Mouse (Mus musculus): ENCODE measurements around the gene Cklf. TPM values are rescaled to one million over a fixed set of nuclear protein-coding genes. Genes with fewer than 3 reads are reported as not detected.

Cklf gene
- total RNA-seq, 1 experiment = 42.7 TPM

DNA sequence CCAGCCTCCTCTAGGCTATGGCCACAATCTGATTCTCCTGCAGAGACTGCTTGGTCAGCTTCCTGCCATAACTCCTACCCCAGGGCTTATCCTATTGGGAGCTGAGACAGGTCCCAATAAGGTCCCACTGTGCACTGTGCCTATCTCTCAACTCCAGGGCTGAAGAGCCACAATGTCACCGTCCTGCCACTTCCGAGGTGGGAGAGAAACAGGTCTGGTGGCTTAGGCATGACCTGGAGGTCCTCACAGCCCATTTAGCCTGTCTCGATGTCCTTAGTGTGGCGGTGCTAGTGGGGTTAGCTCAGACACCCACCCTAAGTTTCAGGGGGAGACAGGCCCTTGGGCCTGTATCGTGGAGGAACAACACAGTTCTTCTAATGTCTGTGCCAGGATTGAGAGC is 33.1 kb upstream of the Cklf start:
- in situ Hi-C loops (cut with MboI; ENCODE audit: low sequenced_read_pairs in 2 of 2, unreplicated experiment in 2 of 2) = no loop called here
- Histone ChIP-seq H3K9me3 (ENCODE audit: control insufficient read depth, insufficient read depth, low read depth, low read length) (no peaks in the 10 kb centered on the region), H3K4me1 (ENCODE audit: control insufficient read depth in 2 of 2, insufficient read depth in 2 of 2, low read length in 2 of 2, poor library complexity in 1 of 2) (no peaks in the 10 kb centered on the region; a peak in 1 of 4 replicates), H3K4me3 (ENCODE audit: insufficient read depth in 1 of 2, low read depth in 1 of 2, low read length in 2 of 2, poor library complexity in 1 of 2, severe bottlenecking in 1 of 2) (no peak overlapping the region), H3K27ac (ENCODE audit: insufficient read depth, low read depth, low read length, poor library complexity, severe bottlenecking) (no peak overlapping the region), H3K9ac (ENCODE audit: insufficient read depth, low read depth, low read length, poor library complexity, severe bottlenecking) (no peak overlapping the region), H3K36me3 (ENCODE audit: control insufficient read depth, insufficient read depth, low read length, poor library complexity, severe bottlenecking) (no peaks in the 10 kb centered on the region)
- no peak for DNase-seq (ENCODE audit: low read depth, low spot score)
- TF ChIP-seq CHD2 (IDR thresholded peaks at IDR 0.05; ENCODE audit: low read depth, low read length) = no peak
- TF ChIP-seq HCFC1 (IDR thresholded peaks at IDR 0.05; ENCODE audit: borderline replicate concordance, insufficient read depth, low read length) = no peak
- TF ChIP-seq ZNF384 (IDR thresholded peaks at IDR 0.05; ENCODE audit: low read depth, low read length) = no peak
- TF ChIP-seq MAFK (IDR thresholded peaks at IDR 0.05; ENCODE audit: insufficient read depth, low read depth, low read length) = no peak
- no peak for TF ChIP-seq ZC3H11A (IDR thresholded peaks at IDR 0.05; ENCODE audit: borderline replicate concordance, low read depth, low read length)

DNA sequence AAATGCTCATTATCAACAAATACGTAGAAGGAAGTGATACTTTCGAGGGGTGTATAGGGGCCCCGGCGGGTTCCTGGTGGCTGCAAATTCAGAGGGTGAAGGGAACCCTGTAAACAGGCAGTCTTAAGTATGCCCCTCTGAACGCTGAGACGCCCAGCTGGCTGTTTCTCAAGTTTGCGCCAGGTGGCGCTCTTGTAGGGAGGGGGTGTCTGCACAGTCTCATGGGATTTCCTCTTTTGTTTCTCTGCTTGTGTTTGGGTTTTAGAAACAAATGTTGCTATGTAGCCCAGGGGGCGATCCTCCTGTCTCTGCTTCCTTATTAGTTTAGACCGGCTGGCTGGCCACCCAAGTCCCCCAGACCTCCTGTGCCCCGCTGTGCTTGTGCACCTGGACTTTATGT is 31.6 kb upstream of the Cklf start:
- TF ChIP-seq MAFK (IDR thresholded peaks at IDR 0.05; ENCODE audit: insufficient read depth, low read depth, low read length) (no peak), ZC3H11A (IDR thresholded peaks at IDR 0.05; ENCODE audit: borderline replicate concordance, low read depth, low read length) (no peak)
- H3K4me3 ChIP-seq (ENCODE audit: insufficient read depth in 1 of 2, low read depth in 1 of 2, low read length in 2 of 2, poor library complexity in 1 of 2, severe bottlenecking in 1 of 2) = peak overlapping the region in 1 of 2 experiments; percentile 54; a peak in 2 of 4 replicates
- H3K4me1 ChIP-seq (ENCODE audit: control insufficient read depth in 2 of 2, insufficient read depth in 2 of 2, low read length in 2 of 2, poor library complexity in 1 of 2) = no peaks in the 10 kb centered on the region
- in situ Hi-C loops (cut with MboI; ENCODE audit: low sequenced_read_pairs in 2 of 2, unreplicated experiment in 2 of 2) = no loop called here
- H3K27ac ChIP-seq (ENCODE audit: insufficient read depth, low read depth, low read length, poor library complexity, severe bottlenecking) = no peak overlapping the region
- peak; percentile 72 for DNase-seq (ENCODE audit: low read depth, low spot score)
- no peak overlapping the region; the same call in 1 of the 2 replicates for H3K9ac ChIP-seq (ENCODE audit: insufficient read depth, low read depth, low read length, poor library complexity, severe bottlenecking)
- no peaks in the 10 kb centered on the region for H3K36me3 ChIP-seq (ENCODE audit: control insufficient read depth, insufficient read depth, low read length, poor library complexity, severe bottlenecking)
- no peaks in the 10 kb centered on the region for H3K9me3 ChIP-seq (ENCODE audit: control insufficient read depth, insufficient read depth, low read depth, low read length)

- H3K27ac ChIP-seq (ENCODE audit: insufficient read depth, low read depth, low read length, poor library complexity, severe bottlenecking) = no peak overlapping the region
- H3K36me3 ChIP-seq (ENCODE audit: control insufficient read depth, insufficient read depth, low read length, poor library complexity, severe bottlenecking) = no peaks in the 10 kb centered on the region
- TF ChIP-seq CHD2 (IDR thresholded peaks at IDR 0.05; ENCODE audit: low read depth, low read length) = no peak
- TF ChIP-seq ZC3H11A (IDR thresholded peaks at IDR 0.05; ENCODE audit: borderline replicate concordance, low read depth, low read length) = peak; percentile 48; the same call in 1 of the 2 replicates
- H3K4me1 ChIP-seq (ENCODE audit: control insufficient read depth in 2 of 2, insufficient read depth in 2 of 2, low read length in 2 of 2, poor library complexity in 1 of 2) = no peaks in the 10 kb centered on the region
- no peak overlapping the region for H3K9ac ChIP-seq (ENCODE audit: insufficient read depth, low read depth, low read length, poor library complexity, severe bottlenecking)
- H3K9me3 ChIP-seq (ENCODE audit: control insufficient read depth, insufficient read depth, low read depth, low read length) = no peaks in the 10 kb centered on the region
- DNase-seq (ENCODE audit: low read depth, low spot score) = peak; percentile 71
- no peak overlapping the region for H3K4me3 ChIP-seq (ENCODE audit: insufficient read depth in 1 of 2, low read depth in 1 of 2, low read length in 2 of 2, poor library complexity in 1 of 2, severe bottlenecking in 1 of 2)
- in situ Hi-C loops (cut with MboI; ENCODE audit: low sequenced_read_pairs in 2 of 2, unreplicated experiment in 2 of 2) = no loop called here
Measured at GRCm38 (mm10) chr8:104219806-104220205, 30.9 kb upstream of the Cklf start.

GRCm38 (mm10) chr8:104227048-104227447 is 23.6 kb upstream of the Cklf start:
- in situ Hi-C loops (cut with MboI; ENCODE audit: low sequenced_read_pairs in 2 of 2, unreplicated experiment in 2 of 2) = no loop called here
- Histone ChIP-seq H3K4me3 (ENCODE audit: insufficient read depth in 1 of 2, low read depth in 1 of 2, low read length in 2 of 2, poor library complexity in 1 of 2, severe bottlenecking in 1 of 2) (no peak overlapping the region), H3K27ac (ENCODE audit: insufficient read depth, low read depth, low read length, poor library complexity, severe bottlenecking) (no peak overlapping the region), H3K4me1 (ENCODE audit: control insufficient read depth in 2 of 2, insufficient read depth in 2 of 2, low read length in 2 of 2, poor library complexity in 1 of 2) (no peaks in the 10 kb centered on the region), H3K9ac (ENCODE audit: insufficient read depth, low read depth, low read length, poor library complexity, severe bottlenecking) (no peak overlapping the region), H3K9me3 (ENCODE audit: control insufficient read depth, insufficient read depth, low read depth, low read length) (no peaks in the 10 kb centered on the region), H3K36me3 (ENCODE audit: control insufficient read depth, insufficient read depth, low read length, poor library complexity, severe bottlenecking) (peaks cover 22% of the 10 kb centered on the region)
- TF ChIP-seq HCFC1 (IDR thresholded peaks at IDR 0.05; ENCODE audit: borderline replicate concordance, insufficient read depth, low read length) (no peak), MAFK (IDR thresholded peaks at IDR 0.05; ENCODE audit: insufficient read depth, low read depth, low read length) (no peak), ZC3H11A (IDR thresholded peaks at IDR 0.05; ENCODE audit: borderline replicate concordance, low read depth, low read length) (no peak), CHD2 (IDR thresholded peaks at IDR 0.05; ENCODE audit: low read depth, low read length) (no peak), ZNF384 (IDR thresholded peaks at IDR 0.05; ENCODE audit: low read depth, low read length) (no peak)
- DNase-seq (ENCODE audit: low read depth, low spot score) = no peak

DNA sequence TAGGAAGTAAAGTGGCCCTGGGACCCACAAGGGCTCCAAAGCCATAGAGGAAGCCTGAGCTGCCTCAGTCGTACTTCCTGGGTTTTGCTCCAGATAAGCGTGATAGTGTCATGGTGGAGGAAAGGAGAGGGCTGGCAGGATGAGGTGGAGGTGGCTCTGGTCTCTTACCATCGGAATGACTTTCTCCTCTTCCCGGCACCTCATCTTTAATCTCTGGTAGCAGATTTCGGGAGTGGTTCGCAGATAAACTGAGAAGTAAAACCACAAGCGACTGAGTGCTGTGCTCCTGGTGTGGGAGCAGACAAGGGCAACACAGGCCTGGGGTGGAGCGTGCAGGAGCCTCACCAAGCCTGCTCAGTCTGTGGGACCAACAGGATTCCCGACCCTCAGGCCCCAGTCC is 20.3 kb upstream of the Cklf start:
- no peak overlapping the region for H3K9ac ChIP-seq (ENCODE audit: insufficient read depth, low read depth, low read length, poor library complexity, severe bottlenecking)
- TF ChIP-seq ZNF384 (IDR thresholded peaks at IDR 0.05; ENCODE audit: low read depth, low read length) = no peak
- TF ChIP-seq MAFK (IDR thresholded peaks at IDR 0.05; ENCODE audit: insufficient read depth, low read depth, low read length) = no peak
- TF ChIP-seq ZC3H11A (IDR thresholded peaks at IDR 0.05; ENCODE audit: borderline replicate concordance, low read depth, low read length) = no peak
- TF ChIP-seq HCFC1 (IDR thresholded peaks at IDR 0.05; ENCODE audit: borderline replicate concordance, insufficient read depth, low read length) = no peak
- TF ChIP-seq CHD2 (IDR thresholded peaks at IDR 0.05; ENCODE audit: low read depth, low read length) = no peak
- no peak overlapping the region for H3K27ac ChIP-seq (ENCODE audit: insufficient read depth, low read depth, low read length, poor library complexity, severe bottlenecking)
- H3K4me3 ChIP-seq (ENCODE audit: insufficient read depth in 1 of 2, low read depth in 1 of 2, low read length in 2 of 2, poor library complexity in 1 of 2, severe bottlenecking in 1 of 2) = no peak overlapping the region
- peaks cover 25% of the 10 kb centered on the region for H3K36me3 ChIP-seq (ENCODE audit: control insufficient read depth, insufficient read depth, low read length, poor library complexity, severe bottlenecking)
- no peaks in the 10 kb centered on the region for H3K4me1 ChIP-seq (ENCODE audit: control insufficient read depth in 2 of 2, insufficient read depth in 2 of 2, low read length in 2 of 2, poor library complexity in 1 of 2)
- no peaks in the 10 kb centered on the region for H3K9me3 ChIP-seq (ENCODE audit: control insufficient read depth, insufficient read depth, low read depth, low read length)
- in situ Hi-C loops (cut with MboI; ENCODE audit: low sequenced_read_pairs in 2 of 2, unreplicated experiment in 2 of 2) = no loop called here
- no peak for DNase-seq (ENCODE audit: low read depth, low spot score)

Data from ES-E14 (cell line).